Mouse (Mus musculus) testis, adult 2 months (tissue): ENCODE measurements around the gene Ubap1. TPM values are rescaled to one million over a fixed set of nuclear protein-coding genes. Genes with fewer than 3 reads are reported as not detected.
A peak's percentile ranks its signal among the peaks of the same experiment; 100 is the strongest.

Experiments
- H3K27ac ChIP-seq: fragments of 200-500 bp; 2 replicates; pipeline ENCODE4 v1.5.1; 2012; ENCODE audit warnings: low read depth, low read length; ENCODE audit not compliant: control insufficient read depth, insufficient read depth
- H3K27me3 ChIP-seq: fragments of 200-500 bp; 2 replicates; pipeline ENCODE4 v1.6.1; 2012; ENCODE audit warnings: mild to moderate bottlenecking, low read length, moderate library complexity; ENCODE audit not compliant: control insufficient read depth, insufficient read depth
- H3K36me3 ChIP-seq: fragments of 200-500 bp; 2 replicates; pipeline ENCODE4 v1.6.1; 2012; ENCODE audit warnings: mild to moderate bottlenecking, low read length; ENCODE audit not compliant: control insufficient read depth, insufficient read depth
- H3K4me1 ChIP-seq: fragments of 200-500 bp; 2 replicates; pipeline ENCODE4 v1.6.1; 2012; ENCODE audit warnings: low read length; ENCODE audit not compliant: control insufficient read depth, insufficient read depth
- H3K4me3 ChIP-seq: fragments of 200-500 bp; 2 replicates; pipeline ENCODE4 v1.5.1; 2012; ENCODE audit warnings: low read depth, mild to moderate bottlenecking, low read length, moderate library complexity, mixed read lengths; ENCODE audit not compliant: control insufficient read depth
- CTCF ChIP-seq: fragments of 200-500 bp; IDR thresholded peaks from 2 replicates; pipeline ENCODE4 v1.5.1; 2012; ENCODE audit warnings: low read depth, mild to moderate bottlenecking, inconsistent platforms, low read length, moderate library complexity; ENCODE audit not compliant: control insufficient read depth, insufficient read depth, insufficient replicate concordance
- POLR2A ChIP-seq: fragments of 200-500 bp; IDR thresholded peaks from 2 replicates; pipeline ENCODE4 v1.6.1; 2012; ENCODE audit warnings: low read depth, mild to moderate bottlenecking, inconsistent platforms, low read length, moderate library complexity; ENCODE audit not compliant: control insufficient read depth
- polyA plus RNA-seq: library from polyadenylated mRNA; depleted of rRNA; stranded (reverse); fragments of >200 nt; gene quantifications from 2 replicates; pipeline ENCODE4 v1.2.3, GENCODE M21; 2012

Ubap1 gene
- polyA plus RNA-seq, 1 experiment: 47.8 TPM

DNA sequence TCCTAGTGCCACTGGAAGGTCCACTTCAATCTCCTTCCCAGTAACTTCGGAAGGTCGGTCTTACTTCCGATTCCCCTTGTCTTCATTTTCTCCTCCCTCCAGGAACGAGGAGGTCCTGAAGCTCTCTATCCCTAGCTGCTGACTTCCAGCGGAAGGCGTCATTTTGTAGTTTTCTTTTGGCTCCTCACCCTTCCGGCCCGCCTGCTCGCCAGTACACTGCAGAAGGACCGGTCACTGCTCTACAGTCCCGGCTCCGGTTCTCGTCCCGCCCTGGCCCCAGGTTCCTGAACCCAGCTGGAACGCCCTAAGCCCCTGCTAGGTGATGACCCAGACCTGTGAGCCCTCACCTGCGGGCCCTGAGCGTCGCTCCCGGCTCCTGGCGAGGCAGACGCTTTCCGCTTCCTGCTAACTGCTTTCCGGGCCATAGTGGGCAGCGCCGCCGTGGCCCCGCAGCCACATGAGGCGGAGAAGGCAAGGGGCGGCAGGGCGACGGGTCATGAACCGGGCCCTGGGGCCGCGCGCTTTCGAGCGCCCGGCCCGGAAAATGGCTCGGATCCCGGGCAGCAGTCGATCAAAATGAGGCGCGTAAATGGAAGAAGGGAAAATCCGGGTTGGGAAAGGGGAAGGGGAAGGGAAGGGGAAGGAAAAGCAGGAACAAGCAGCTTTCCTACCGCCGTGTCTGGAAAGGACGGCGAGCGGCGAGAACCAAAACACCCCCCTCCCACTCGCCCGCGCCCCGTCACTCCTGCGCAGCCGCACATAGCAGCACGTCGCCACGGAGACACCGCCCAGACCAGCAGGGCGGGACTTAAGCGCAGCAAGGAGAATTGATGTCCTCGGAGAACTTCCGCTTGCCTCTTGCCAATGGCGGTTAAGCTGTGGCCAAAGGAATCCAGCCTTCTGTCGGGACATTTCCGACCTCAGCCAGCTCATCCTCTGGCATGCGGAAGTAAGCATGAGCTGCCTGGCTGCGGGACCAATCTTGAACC, 34.4 kb upstream of the Ubap1 start, which contains the start of gene Dcaf12:
TSS of gene Dcaf12 (minus strand) at position 749 of the 989 bp plus-strand sequence.
- no peak for TF ChIP-seq CTCF
- peak; percentile 88 for TF ChIP-seq POLR2A
- Histone ChIP-seq H3K4me1 (peaks cover 8% of the 10 kb centered on the region), H3K27ac (peak within 1 kb of the TSS; percentile 82), H3K36me3 (peaks cover 3% of the 10 kb centered on the region; the same call in 1 of the 2 replicates), H3K27me3 (no peaks in the 10 kb centered on the region), H3K4me3 (peak within 1 kb of the TSS; percentile 87)

DNA sequence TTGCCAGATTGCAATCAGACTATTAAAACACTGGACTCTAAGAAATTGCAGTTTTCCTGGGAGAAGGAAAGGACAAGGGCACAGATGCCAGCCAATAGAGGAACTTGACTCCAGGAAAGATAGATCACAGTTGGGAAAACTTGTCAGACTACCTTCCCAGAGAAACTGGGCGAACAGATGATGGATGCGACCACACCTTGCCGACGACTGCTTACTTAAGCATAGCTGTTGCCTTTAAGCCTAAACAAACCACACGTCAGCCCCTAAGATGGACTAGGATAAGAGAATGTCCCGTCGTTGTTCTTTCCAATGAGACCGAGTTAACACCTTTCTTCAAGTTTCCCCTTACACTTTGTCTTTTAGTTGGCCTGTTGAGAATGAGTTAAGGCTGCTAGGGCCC, 33.6 kb upstream of the Ubap1 start:
- TF ChIP-seq CTCF (no peak), POLR2A (no peak)
- Histone ChIP-seq H3K27ac (peak overlapping the region; percentile 78), H3K27me3 (no peaks in the 10 kb centered on the region)

DNA sequence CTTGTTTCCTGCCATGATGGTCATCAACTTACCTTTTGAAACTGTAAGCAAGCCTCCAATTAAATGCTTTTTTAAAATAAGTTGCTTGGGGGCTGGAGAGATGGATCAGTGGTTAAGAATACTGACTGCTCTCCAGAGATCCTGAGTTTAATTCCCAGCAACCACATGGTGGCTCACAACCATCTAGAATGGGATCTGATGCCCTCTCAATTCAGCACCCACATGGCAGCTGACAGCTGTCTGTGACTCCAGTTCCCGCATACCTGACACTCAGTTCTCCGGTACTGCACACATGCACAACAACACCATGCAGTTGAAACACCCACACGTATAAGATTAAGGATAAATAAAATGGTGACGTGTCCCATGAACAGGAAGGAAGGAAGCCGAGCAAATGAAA, 30.5 kb upstream of the Ubap1 start:
- no peaks in the 10 kb centered on the region for H3K27me3 ChIP-seq
- no peak for TF ChIP-seq POLR2A
- no peak for TF ChIP-seq CTCF
- no peak overlapping the region for H3K27ac ChIP-seq
- H3K4me1 ChIP-seq: peaks cover 4% of the 10 kb centered on the region
- H3K36me3 ChIP-seq: peaks cover 2% of the 10 kb centered on the region; the same call in 1 of the 2 replicates
- H3K4me3 ChIP-seq: peak overlapping the region; percentile 66

More for the DNA sequence above, 33.6 kb upstream of the Ubap1 start:
- Histone ChIP-seq H3K36me3 (peaks cover 3% of the 10 kb centered on the region; the same call in 1 of the 2 replicates), H3K4me3 (peak overlapping the region; percentile 87), H3K4me1 (peaks cover 8% of the 10 kb centered on the region)

DNA sequence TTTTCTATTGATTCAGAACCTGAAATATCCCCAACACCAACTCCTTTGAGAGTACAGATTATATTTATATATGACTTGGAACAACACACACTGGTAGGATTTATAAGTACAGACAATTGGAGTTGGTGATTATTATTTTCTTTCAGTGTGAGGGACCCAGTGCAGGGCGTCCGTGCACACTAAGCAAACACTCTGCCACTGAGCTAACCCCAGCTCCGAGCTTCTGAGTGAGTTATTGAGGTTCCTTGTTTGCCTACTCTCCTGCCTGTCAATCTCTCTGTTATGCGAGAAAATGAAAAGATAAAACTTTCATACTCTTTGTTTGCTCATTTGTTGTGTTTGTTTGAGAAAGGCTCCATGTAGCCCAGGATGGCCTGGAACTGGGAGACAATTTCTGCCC, 27.8 kb upstream of the Ubap1 start:
- Histone ChIP-seq H3K27ac (no peak overlapping the region), H3K27me3 (no peaks in the 10 kb centered on the region), H3K36me3 (peaks cover 2% of the 10 kb centered on the region; the same call in 1 of the 2 replicates), H3K4me1 (no peaks in the 10 kb centered on the region), H3K4me3 (no peak overlapping the region)
- TF ChIP-seq POLR2A: no peak
- TF ChIP-seq CTCF: no peak

DNA sequence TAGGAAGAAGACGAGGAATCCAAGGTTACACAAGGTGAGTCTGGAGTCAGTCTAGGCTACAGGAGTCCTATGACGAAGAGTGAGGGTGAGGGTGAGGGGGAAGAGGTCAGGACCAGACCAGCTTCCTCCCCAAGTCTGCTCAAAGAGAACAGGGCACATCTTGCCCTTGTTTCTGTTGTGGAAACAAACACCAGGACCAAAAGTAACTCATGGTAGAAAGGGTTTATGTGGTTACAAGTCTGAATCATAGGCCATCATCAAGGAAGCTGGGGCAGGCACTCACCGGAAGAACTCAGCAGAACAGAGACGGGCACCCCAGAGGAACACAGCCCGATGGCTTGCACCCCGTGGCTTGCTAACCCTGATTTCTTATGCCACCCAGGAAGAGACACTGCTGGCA, 21.9 kb upstream of the Ubap1 start:
- no peak overlapping the region for H3K27ac ChIP-seq
- no peaks in the 10 kb centered on the region for H3K36me3 ChIP-seq
- H3K4me1 ChIP-seq: no peaks in the 10 kb centered on the region
- no peak overlapping the region for H3K4me3 ChIP-seq
- TF ChIP-seq POLR2A (no peak), CTCF (no peak)
- H3K27me3 ChIP-seq: no peaks in the 10 kb centered on the region

DNA sequence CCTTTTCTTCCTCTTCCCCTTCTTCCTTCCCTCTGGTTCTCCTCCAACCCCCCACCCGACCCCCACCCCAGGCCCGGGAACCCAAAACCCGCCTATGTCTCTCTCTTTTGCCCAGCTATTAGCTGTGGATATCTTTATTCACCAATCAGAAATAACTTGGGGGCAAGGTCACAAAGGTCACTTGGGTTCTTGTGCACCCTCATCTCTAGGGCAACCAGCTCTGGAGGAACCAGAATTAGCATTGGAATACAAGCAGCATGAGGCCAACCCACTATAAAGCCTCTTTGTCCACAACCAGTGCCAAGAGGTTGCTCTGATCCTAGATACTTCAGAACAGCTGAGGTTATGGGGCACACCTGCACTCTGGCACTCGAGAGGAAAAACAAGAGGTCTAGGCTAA, 19.3 kb upstream of the Ubap1 start:
- Histone ChIP-seq H3K4me3 (no peak overlapping the region), H3K36me3 (no peaks in the 10 kb centered on the region), H3K4me1 (no peaks in the 10 kb centered on the region), H3K27ac (no peak overlapping the region), H3K27me3 (no peaks in the 10 kb centered on the region)
- TF ChIP-seq CTCF (no peak), POLR2A (no peak)

DNA sequence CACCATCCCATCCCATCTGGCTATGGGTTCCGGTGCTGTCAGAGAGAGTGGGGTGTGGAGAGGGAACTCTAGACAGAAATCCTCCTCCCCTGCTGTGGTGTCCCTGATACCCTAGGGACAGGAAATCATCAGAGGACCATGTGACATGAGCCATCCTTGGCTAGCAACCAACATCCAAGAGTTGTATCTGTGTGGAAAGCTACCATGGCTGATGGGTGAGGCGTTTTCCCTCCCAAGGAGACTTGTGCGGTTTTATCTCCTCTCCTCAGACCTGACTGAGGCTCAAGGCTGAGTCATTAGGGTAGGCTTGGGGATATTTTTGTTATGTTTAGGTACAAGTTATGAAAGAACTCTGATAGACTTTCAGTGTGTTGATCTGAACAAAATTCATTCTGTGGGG, 17.7 kb upstream of the Ubap1 start:
- H3K4me1 ChIP-seq: no peaks in the 10 kb centered on the region
- TF ChIP-seq POLR2A: no peak
- H3K4me3 ChIP-seq: no peak overlapping the region
- no peak overlapping the region for H3K27ac ChIP-seq
- no peaks in the 10 kb centered on the region for H3K27me3 ChIP-seq
- H3K36me3 ChIP-seq: no peaks in the 10 kb centered on the region
